Mouse (Mus musculus) MEL (cell line): ENCODE data around the gene Eogt. TPM values are rescaled to one million over a fixed set of nuclear protein-coding genes. Genes with fewer than 3 reads are reported as not detected.

Experiments used
- DNase-seq: peaks from one replicate; pipeline ENCODE4 v3.0.0; 2011; ENCODE audit warnings: low read depth, low spot score
- H3K27ac ChIP-seq: 2 replicates; pipeline ENCODE4 v1.5.1; 2012; ENCODE audit warnings: low read depth, mild to moderate bottlenecking, control low read depth, low read length, moderate library complexity; ENCODE audit not compliant: control insufficient read depth
- H3K27me3 ChIP-seq, 2 experiments: fragments of 150-350 bp in 1 of 2; sonication (generic) in 1 of 2; 2 replicates each; pipeline ENCODE4 v1.6.1; 2012; ENCODE audit warnings: low read length in 2 of 2, mild to moderate bottlenecking in 2 of 2, improper control_type of control experiment in 1 of 2, moderate library complexity in 1 of 2; ENCODE audit not compliant: insufficient read depth in 2 of 2, control insufficient read depth in 1 of 2
- H3K36me3 ChIP-seq, 2 experiments: 2 replicates each; pipeline ENCODE4 v1.6.1; 2012 to 2014; ENCODE audit warnings: low read length in 2 of 2, improper control_type of control experiment in 1 of 2, inconsistent platforms in 1 of 2, mild to moderate bottlenecking in 1 of 2; ENCODE audit not compliant: insufficient read depth in 2 of 2, control insufficient read depth in 1 of 2
- H3K4me1 ChIP-seq, 2 experiments: fragments of 150-350 bp in 1 of 2; sonication (generic) in 1 of 2; 2 replicates each; pipeline ENCODE4 v1.6.1; 2012; ENCODE audit warnings: low read length in 2 of 2, improper control_type of control experiment in 1 of 2, mild to moderate bottlenecking in 1 of 2; ENCODE audit not compliant: insufficient read depth in 2 of 2, control insufficient read depth in 1 of 2
- H3K4me3 ChIP-seq, 2 experiments: fragments of 150-350 bp in 1 of 2; sonication (generic) in 1 of 2; 2 replicates each; pipeline ENCODE4 v1.5.1; 2012; ENCODE audit warnings: low read depth in 2 of 2, low read length in 2 of 2, mild to moderate bottlenecking in 2 of 2, moderate library complexity in 2 of 2, control low read depth in 1 of 2, improper control_type of control experiment in 1 of 2; ENCODE audit not compliant: control insufficient read depth in 1 of 2, insufficient read depth in 1 of 2
- H3K79me2 ChIP-seq: 2 replicates; pipeline ENCODE4 v1.6.1; 2012; ENCODE audit warnings: mild to moderate bottlenecking, low read length, moderate library complexity; ENCODE audit not compliant: control insufficient read depth, poor library complexity, insufficient read depth
- H3K9ac ChIP-seq: 2 replicates; pipeline ENCODE4 v1.6.1; 2012; ENCODE audit warnings: low read depth, mild to moderate bottlenecking, control low read depth, low read length, moderate library complexity; ENCODE audit not compliant: control insufficient read depth, poor library complexity, severe bottlenecking
- H3K9me3 ChIP-seq: fragments of 150-350 bp; sonication (generic); replicated peaks from 2 replicates; pipeline ENCODE4 v1.6.1; 2012; ENCODE audit warnings: mild to moderate bottlenecking, low read length, improper control_type of control experiment, moderate library complexity; ENCODE audit not compliant: insufficient read depth
- BHLHE40 ChIP-seq: IDR thresholded peaks from 2 replicates; pipeline ENCODE4 v1.6.1; 2012; ENCODE audit warnings: low read depth, mild to moderate bottlenecking, inconsistent platforms, low read length, improper control_type of control experiment, borderline replicate concordance
- CHD1 ChIP-seq: IDR thresholded peaks from 2 replicates; pipeline ENCODE4 v1.6.1; 2012; ENCODE audit warnings: low read depth, mild to moderate bottlenecking, inconsistent platforms, low read length, improper control_type of control experiment
- CTCF ChIP-seq, 3 experiments: IDR thresholded peaks in 2 of 3; conservative IDR thresholded peaks in 1 of 3; 2 replicates each; pipeline ENCODE4 v1.5.1; 2011 to 2012; ENCODE audit warnings: low read length in 3 of 3, low read depth in 2 of 3, mild to moderate bottlenecking in 2 of 3, improper control_type of control experiment in 1 of 3, inconsistent platforms in 1 of 3, mixed read lengths in 1 of 3, moderate library complexity in 1 of 3; ENCODE audit not compliant: control insufficient read depth in 1 of 3, insufficient read depth in 1 of 3, poor library complexity in 1 of 3, severe bottlenecking in 1 of 3
- E2F4 ChIP-seq: IDR thresholded peaks from 2 replicates; pipeline ENCODE4 v1.6.1; 2011; ENCODE audit warnings: low read depth, low read length, improper control_type of control experiment, borderline replicate concordance
- ELF1 ChIP-seq: IDR thresholded peaks from 2 replicates; pipeline ENCODE4 v1.6.1; 2014; ENCODE audit warnings: low read depth, mild to moderate bottlenecking, inconsistent platforms, low read length, improper control_type of control experiment, moderate library complexity
- ETS1 ChIP-seq: IDR thresholded peaks from 2 replicates; pipeline ENCODE4 v1.6.1; 2012; ENCODE audit warnings: low read depth, mild to moderate bottlenecking, inconsistent platforms, low read length, improper control_type of control experiment, moderate library complexity
- GABPA ChIP-seq: IDR thresholded peaks from 2 replicates; pipeline ENCODE4 v1.6.1; 2012; ENCODE audit warnings: low read depth, mild to moderate bottlenecking, inconsistent platforms, low read length, improper control_type of control experiment, moderate library complexity
- HCFC1 ChIP-seq: IDR thresholded peaks from 2 replicates; pipeline ENCODE4 v1.6.1; 2012; ENCODE audit warnings: low read depth, mild to moderate bottlenecking, inconsistent platforms, low read length, improper control_type of control experiment, moderate library complexity
- JUND ChIP-seq: IDR thresholded peaks from 2 replicates; pipeline ENCODE4 v1.6.1; 2011; ENCODE audit warnings: low read depth, mild to moderate bottlenecking, improper control_type of control experiment, low read length
- MAX ChIP-seq: IDR thresholded peaks from 2 replicates; pipeline ENCODE4 v1.6.1; 2011; ENCODE audit warnings: low read length, improper control_type of control experiment
- NELFE ChIP-seq: IDR thresholded peaks from 2 replicates; pipeline ENCODE4 v1.6.1; 2011; ENCODE audit warnings: low read depth, low read length, improper control_type of control experiment
- POLR2A ChIP-seq, 2 experiments: IDR thresholded peaks; 2 replicates each; pipeline ENCODE4 v1.6.1; 2011 to 2012; ENCODE audit warnings: low read length in 2 of 2, mild to moderate bottlenecking in 2 of 2, control low read depth in 1 of 2, improper control_type of control experiment in 1 of 2, low read depth in 1 of 2, moderate library complexity in 1 of 2; ENCODE audit not compliant: control insufficient read depth in 1 of 2, insufficient read depth in 1 of 2, poor library complexity in 1 of 2
- POLR2AphosphoS2 ChIP-seq: IDR thresholded peaks from 2 replicates; pipeline ENCODE4 v1.6.1; 2011; ENCODE audit warnings: low read length, improper control_type of control experiment
- POLR2AphosphoS5 ChIP-seq: IDR thresholded peaks from 2 replicates; pipeline ENCODE4 v1.6.1; 2012; ENCODE audit warnings: low read depth, borderline replicate concordance, mild to moderate bottlenecking, inconsistent platforms, low read length, moderate library complexity, mixed read lengths
- RAD21 ChIP-seq: IDR thresholded peaks from 2 replicates; pipeline ENCODE4 v1.6.1; 2011; ENCODE audit warnings: mild to moderate bottlenecking, low read depth, low read length, improper control_type of control experiment
- RCOR1 ChIP-seq: IDR thresholded peaks from 2 replicates; pipeline ENCODE4 v1.6.1; 2012; ENCODE audit warnings: low read depth, mild to moderate bottlenecking, inconsistent platforms, low read length, improper control_type of control experiment
- SMC3 ChIP-seq: IDR thresholded peaks from 2 replicates; pipeline ENCODE4 v1.6.1; 2011; ENCODE audit warnings: low read depth, low read length, improper control_type of control experiment
- TCF12 ChIP-seq: IDR thresholded peaks from 2 replicates; pipeline ENCODE4 v1.6.1; 2014; ENCODE audit warnings: low read depth, mild to moderate bottlenecking, inconsistent platforms, low read length, improper control_type of control experiment, moderate library complexity
- USF2 ChIP-seq, 2 experiments: IDR thresholded peaks; 2 replicates each; pipeline ENCODE4 v1.6.1; 2011 to 2012; ENCODE audit warnings: improper control_type of control experiment in 2 of 2, low read length in 2 of 2, borderline replicate concordance in 1 of 2, inconsistent platforms in 1 of 2, low read depth in 1 of 2, mild to moderate bottlenecking in 1 of 2; ENCODE audit not compliant: insufficient read depth in 1 of 2
- ZC3H11A ChIP-seq: IDR thresholded peaks from 2 replicates; pipeline ENCODE4 v1.6.1; 2012; ENCODE audit warnings: low read depth, mild to moderate bottlenecking, inconsistent platforms, low read length, improper control_type of control experiment
- ZKSCAN1 ChIP-seq: IDR thresholded peaks from 2 replicates; pipeline ENCODE4 v1.6.1; 2012; ENCODE audit warnings: low read depth, mild to moderate bottlenecking, inconsistent platforms, low read length, improper control_type of control experiment, moderate library complexity
- ZMIZ1 ChIP-seq: IDR thresholded peaks from 2 replicates; pipeline ENCODE4 v1.6.1; 2012; ENCODE audit warnings: low read depth, mild to moderate bottlenecking, inconsistent platforms, low read length, improper control_type of control experiment, moderate library complexity
- ZNF384 ChIP-seq: IDR thresholded peaks from 2 replicates; pipeline ENCODE4 v1.6.1; 2012; ENCODE audit warnings: low read depth, mild to moderate bottlenecking, inconsistent platforms, low read length, improper control_type of control experiment
- polyA plus RNA-seq, 2 experiments: library from polyadenylated mRNA; stranded (reverse) in 1 of 2; unstranded in 1 of 2; fragments of >175 nt in 1 of 2; fragments of >200 nt in 1 of 2; gene quantifications; 2 replicates each; pipeline versions ENCODE4 v1.2.1 to v1.2.4; 2012; ENCODE audit warnings: low replicate concordance in 2 of 2, low read depth in 1 of 2; ENCODE audit not compliant: insufficient read length in 2 of 2, insufficient read depth in 1 of 2, missing spikeins in 1 of 2
- total RNA-seq: library from RNA; depleted of rRNA; stranded (reverse); fragments of 300-350 nt; gene quantifications from 2 replicates; pipeline ENCODE4 v1.2.3, GENCODE M21; 2012

Gene Eogt
- total and polyA plus RNA-seq, 3 experiments, result 6.0 to 8.3 TPM; not detected in 1

DNA sequence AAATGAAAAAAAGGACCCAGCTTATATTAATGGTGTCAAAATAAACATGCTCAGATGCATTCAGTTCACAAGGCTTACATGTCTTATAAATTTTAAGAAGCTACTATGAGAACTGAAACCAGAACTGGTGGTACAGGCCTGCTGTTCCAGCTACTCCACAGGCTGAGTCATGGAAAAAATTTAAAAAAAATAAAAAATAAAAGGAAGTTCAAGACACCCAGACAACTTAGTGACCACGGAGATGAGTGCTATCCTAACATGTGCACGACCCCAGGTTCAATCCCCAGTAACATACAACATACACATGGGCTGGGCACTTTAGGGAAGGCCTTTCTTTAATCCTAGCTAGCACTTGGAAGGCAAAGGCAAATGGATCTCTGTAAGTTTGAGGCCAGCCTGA, 739 bp upstream of the Eogt start:
- peaks cover 0 to 7% of the 10 kb centered on the region in 2 experiments; a peak in 2 of 4 replicates for H3K4me1 ChIP-seq
- DNase-seq, result peak; percentile 15
- no peak overlapping the region for H3K4me3 ChIP-seq
- no peaks in the 10 kb centered on the region for H3K27me3 ChIP-seq
- no peaks in the 10 kb centered on the region for H3K9me3 ChIP-seq
- H3K36me3 ChIP-seq, result peaks cover 3 to 6% of the 10 kb centered on the region in 2 experiments
- H3K9ac ChIP-seq, result no peak overlapping the region
- H3K79me2 ChIP-seq, result no peaks in the 10 kb centered on the region; the same call in 1 of the 2 replicates
- H3K27ac ChIP-seq, result no peak overlapping the region
- TF ChIP-seq POLR2AphosphoS2 (no peak), E2F4 (no peak), ZMIZ1 (no peak), BHLHE40 (no peak), USF2 (IDR thresholded peaks at IDR 0.05; ENCODE audit: borderline replicate concordance in 1 of 2, insufficient read depth in 1 of 2, low read depth in 1 of 2, low read length in 2 of 2) (no peak), ZKSCAN1 (no peak), RCOR1 (no peak), ETS1 (no peak), CHD1 (no peak), CTCF (IDR thresholded peaks at IDR 0.05 in 2 of 3, conservative IDR thresholded peaks at IDR 0.05 in 1 of 3; ENCODE audit: control insufficient read depth in 1 of 3, insufficient read depth in 1 of 3, low read depth in 2 of 3, low read length in 3 of 3, poor library complexity in 1 of 3, severe bottlenecking in 1 of 3) (no peak), MAX (no peak), ZNF384 (no peak), TCF12 (no peak), RAD21 (no peak), POLR2AphosphoS5 (no peak), ELF1 (no peak), POLR2A (IDR thresholded peaks at IDR 0.05; ENCODE audit: control insufficient read depth in 1 of 2, insufficient read depth in 1 of 2, low read depth in 1 of 2, low read length in 2 of 2, poor library complexity in 1 of 2) (no peak), GABPA (no peak)
- TF ChIP-seq, all 39 proteins: peak for 0

- H3K27ac ChIP-seq, result no peak overlapping the region
- no peak for DNase-seq
Measured at GRCm38 (mm10) chr6:97147755-97148382, 1.1 kb downstream of the Eogt start.

More at GRCm38 (mm10) chr6:97147755-97148382, 1.1 kb downstream of the Eogt start:
- no peaks in the 10 kb centered on the region for H3K27me3 ChIP-seq
- no peaks in the 10 kb centered on the region for H3K9me3 ChIP-seq
- H3K4me1 ChIP-seq, result peaks cover 0 to 7% of the 10 kb centered on the region in 2 experiments; a peak in 2 of 4 replicates
- peak overlapping the region; percentile 77 for H3K9ac ChIP-seq
- TF ChIP-seq SMC3 (no peak), USF2 (IDR thresholded peaks at IDR 0.05; ENCODE audit: borderline replicate concordance in 1 of 2, insufficient read depth in 1 of 2, low read depth in 1 of 2, low read length in 2 of 2) (no peak), HCFC1 (no peak), ZNF384 (no peak), E2F4 (no peak), CTCF (IDR thresholded peaks at IDR 0.05 in 2 of 3, conservative IDR thresholded peaks at IDR 0.05 in 1 of 3; ENCODE audit: control insufficient read depth in 1 of 3, insufficient read depth in 1 of 3, low read depth in 2 of 3, low read length in 3 of 3, poor library complexity in 1 of 3, severe bottlenecking in 1 of 3) (no peak), POLR2A (IDR thresholded peaks at IDR 0.05; ENCODE audit: control insufficient read depth in 1 of 2, insufficient read depth in 1 of 2, low read depth in 1 of 2, low read length in 2 of 2, poor library complexity in 1 of 2) (no peak), JUND (no peak), ZC3H11A (no peak), NELFE (no peak), RAD21 (no peak), ETS1 (no peak)
- peaks cover 0 to 3% of the 10 kb centered on the region in 2 experiments; a peak in 3 of 4 replicates for H3K36me3 ChIP-seq
- no peaks in the 10 kb centered on the region; the same call in 1 of the 2 replicates for H3K79me2 ChIP-seq
- peak overlapping the region; percentile 67 to 94 for H3K4me3 ChIP-seq
